Mouse (Mus musculus) cortical plate, adult 2 months (tissue): ENCODE results near the gene Plxnb2. TPM values are rescaled to one million over a fixed set of nuclear protein-coding genes. Genes with fewer than 3 reads are reported as not detected.

Experiments
- H3K27ac ChIP-seq: fragments of 200-500 bp; 2 replicates; pipeline ENCODE4 v1.5.1; 2012; ENCODE audit warnings: low read length, control low read depth, inconsistent platforms; ENCODE audit not compliant: insufficient read depth
- H3K4me1 ChIP-seq: fragments of 200-500 bp; 2 replicates; pipeline ENCODE4 v1.6.1; 2011; ENCODE audit warnings: low read length; ENCODE audit not compliant: control insufficient read depth, insufficient read depth
- H3K4me3 ChIP-seq: fragments of 200-500 bp; 2 replicates; pipeline ENCODE4 v1.5.1; 2011; ENCODE audit warnings: mild to moderate bottlenecking, low read length, control low read depth; ENCODE audit not compliant: insufficient read depth
- CTCF ChIP-seq: fragments of 200-500 bp; IDR thresholded peaks from 2 replicates; pipeline ENCODE4 v1.5.1; 2011; ENCODE audit warnings: mild to moderate bottlenecking, control low read depth, low read length; ENCODE audit not compliant: insufficient read depth; ENCODE audit errors: extremely low read depth
- POLR2A ChIP-seq: fragments of 200-500 bp; IDR thresholded peaks from 2 replicates; pipeline ENCODE4 v1.6.1; 2011; ENCODE audit warnings: mild to moderate bottlenecking, low read length, control low read depth; ENCODE audit not compliant: insufficient read depth; ENCODE audit errors: extremely low read depth
- polyA plus RNA-seq: library from polyadenylated mRNA; depleted of rRNA; stranded (reverse); fragments of >200 nt; gene quantifications from 2 replicates; pipeline ENCODE4 v1.2.3, GENCODE M21; 2012

Gene Plxnb2
- polyA plus RNA-seq, 1 experiment: 52.9 TPM

DNA sequence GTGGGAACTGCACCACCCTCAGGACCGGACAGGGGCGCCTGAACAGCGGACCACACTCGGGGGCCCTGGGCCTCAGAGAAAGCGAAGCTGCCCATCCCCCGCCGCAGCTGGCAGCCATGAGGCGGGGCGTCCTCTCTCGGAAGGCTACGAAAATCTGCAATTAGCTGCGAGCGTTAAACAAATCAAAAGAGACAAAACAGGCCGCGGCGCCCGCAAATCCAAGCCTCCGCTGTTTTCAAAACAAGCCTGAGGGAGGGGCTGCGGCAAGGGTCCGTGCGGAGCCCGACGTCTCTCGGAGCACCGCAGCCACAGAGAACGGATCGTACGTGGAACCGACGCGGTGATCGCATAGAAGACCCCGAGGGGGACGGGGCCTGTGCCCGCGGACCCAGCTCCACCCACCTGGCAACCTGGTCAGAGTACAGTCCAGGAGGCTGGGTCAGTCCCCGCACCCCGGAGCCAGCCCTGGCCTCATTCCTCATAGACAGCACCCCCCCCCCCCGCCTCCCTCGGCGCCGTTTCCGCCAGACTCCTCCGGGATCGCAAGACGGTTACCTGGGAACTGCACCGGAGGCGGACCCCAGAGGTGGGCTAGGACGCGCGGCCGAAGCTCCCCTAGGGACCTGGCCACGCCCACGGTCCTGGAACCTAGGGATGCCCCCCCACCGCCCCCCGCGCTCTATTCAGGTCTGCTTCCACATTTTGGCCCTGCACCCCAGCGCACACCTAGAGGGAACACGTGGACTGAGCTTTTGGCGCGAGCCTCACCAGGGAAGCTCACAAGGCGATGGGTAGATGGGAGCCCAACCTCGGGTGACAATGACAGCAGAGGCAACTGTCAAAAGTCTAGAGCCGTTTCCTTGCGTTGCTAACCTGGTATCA lies 7.3 kb downstream of the Plxnb2 start:
- no peak for TF ChIP-seq CTCF
- TF ChIP-seq POLR2A: no peak
- peak overlapping the region; percentile 79 for H3K27ac ChIP-seq
- peaks cover 11% of the 10 kb centered on the region for H3K4me1 ChIP-seq
- peak overlapping the region; percentile 33 for H3K4me3 ChIP-seq

DNA sequence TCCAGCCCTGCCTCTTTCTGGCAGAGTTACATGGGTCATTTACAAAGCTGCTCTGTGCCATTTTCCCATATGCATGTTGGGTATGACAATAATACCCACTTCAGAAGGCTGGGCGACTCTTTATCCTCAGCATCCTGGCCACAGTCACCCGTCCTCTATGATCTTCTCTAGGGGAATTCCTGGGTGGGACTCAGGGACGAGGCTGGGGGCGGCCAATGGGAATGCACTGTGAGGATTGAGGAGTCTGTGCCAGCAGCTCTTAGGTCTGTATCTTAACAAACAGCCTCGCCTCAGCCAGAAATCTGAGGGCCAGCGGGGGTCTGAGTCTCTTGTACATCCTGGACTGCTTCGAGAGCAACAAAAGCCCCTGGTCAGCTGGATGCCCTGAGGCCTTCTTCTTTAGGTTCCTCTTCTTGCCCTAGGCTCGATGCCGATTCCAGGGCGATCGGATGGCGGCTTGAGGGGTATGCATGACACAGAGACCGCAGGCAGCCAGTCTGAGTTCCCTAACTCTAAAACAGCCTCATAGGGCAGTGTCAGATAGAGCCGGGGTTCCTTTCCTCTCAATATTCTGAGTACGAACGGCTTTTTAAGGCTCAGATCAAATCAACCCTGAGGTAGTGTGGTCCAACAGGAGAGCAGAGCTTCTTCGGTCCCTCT lies 8.2 kb downstream of the Plxnb2 start:
- H3K4me1 ChIP-seq: peaks cover 9% of the 10 kb centered on the region
- peak overlapping the region; percentile 79; the same call in 1 of the 2 replicates for H3K27ac ChIP-seq
- peak overlapping the region; percentile 33 for H3K4me3 ChIP-seq
- no peak for TF ChIP-seq CTCF
- TF ChIP-seq POLR2A: no peak

DNA sequence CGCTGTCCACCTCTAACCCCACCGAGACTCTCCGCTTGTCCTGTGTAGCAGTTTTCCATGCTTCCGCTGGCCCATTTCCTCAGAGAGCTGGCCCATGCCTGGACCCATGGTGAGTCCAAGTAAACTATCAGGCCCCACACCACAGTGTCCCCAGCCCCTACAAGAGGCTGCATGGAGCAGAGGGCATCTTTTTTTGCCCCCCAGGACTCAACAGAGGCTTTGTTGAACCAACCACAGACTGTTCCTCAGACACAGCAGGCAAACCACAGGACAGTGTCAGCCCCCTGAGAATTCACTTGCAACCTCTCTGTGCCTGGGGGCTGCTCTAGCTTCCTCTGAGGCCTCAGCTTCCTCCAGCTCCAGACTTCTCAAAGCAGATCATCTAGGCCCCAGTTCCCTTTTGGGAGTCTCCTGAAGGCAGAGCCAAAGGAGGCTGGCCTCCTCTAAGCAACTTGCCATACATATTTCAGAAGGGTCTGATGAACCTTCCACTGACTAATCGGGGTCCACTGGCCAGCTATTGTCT lies 9.0 kb downstream of the Plxnb2 start:
- peaks cover 9% of the 10 kb centered on the region for H3K4me1 ChIP-seq
- H3K4me3 ChIP-seq: no peak overlapping the region
- H3K27ac ChIP-seq: no peak overlapping the region
- TF ChIP-seq CTCF (no peak), POLR2A (no peak)

DNA sequence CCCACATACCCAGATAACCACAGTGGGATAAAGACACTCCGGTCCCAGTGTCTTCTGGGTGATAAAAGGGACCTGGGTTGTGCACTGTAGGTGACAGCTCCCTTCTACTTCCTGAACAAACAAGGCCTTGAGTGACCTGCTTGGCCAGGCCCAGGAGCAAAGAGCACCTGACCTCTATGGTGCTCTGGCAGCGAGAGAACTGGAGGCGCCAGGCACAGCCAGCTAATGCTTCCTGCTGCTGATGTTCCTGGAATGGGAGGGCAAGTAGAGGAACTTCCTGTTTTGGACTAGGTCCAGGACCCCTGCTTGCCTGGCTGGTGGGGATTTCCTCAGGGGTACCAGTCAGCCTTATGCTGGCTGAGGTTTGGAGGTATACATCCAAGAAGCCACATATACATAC lies 10.5 kb downstream of the Plxnb2 start:
- peaks cover 9% of the 10 kb centered on the region for H3K4me1 ChIP-seq
- H3K4me3 ChIP-seq: no peak overlapping the region
- no peak for TF ChIP-seq CTCF
- no peak for TF ChIP-seq POLR2A
- peak overlapping the region; percentile 38 for H3K27ac ChIP-seq

DNA sequence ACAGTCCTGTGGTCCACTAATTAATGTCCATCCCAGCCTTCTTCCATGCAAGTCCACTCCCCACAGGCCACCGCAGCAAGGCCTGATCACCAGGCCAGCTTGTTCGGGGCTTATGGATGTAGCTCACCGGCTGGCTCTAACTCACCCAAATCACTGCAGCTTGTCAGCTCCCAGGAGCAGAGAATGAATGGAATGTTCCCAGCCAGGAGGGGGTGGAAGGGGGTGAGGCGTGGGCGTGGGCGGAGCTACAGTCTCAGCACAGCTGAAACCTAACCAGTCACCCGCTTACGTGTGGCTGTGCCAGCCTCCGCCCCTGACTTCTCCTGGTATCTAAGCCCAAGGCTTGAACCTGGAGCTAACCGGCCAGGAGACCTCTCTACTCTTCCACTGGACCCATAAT lies 11.2 kb downstream of the Plxnb2 start:
- H3K4me3 ChIP-seq: 0 out of 2 replicates have a peak overlapping the region, but pooled peaks have one; percentile 3
- H3K27ac ChIP-seq: 0 out of 2 replicates have a peak overlapping the region, but pooled peaks have one; percentile 2
- TF ChIP-seq CTCF (no peak), POLR2A (peak; percentile 27; the same call in 1 of the 2 replicates)
- peaks cover 9% of the 10 kb centered on the region for H3K4me1 ChIP-seq

DNA sequence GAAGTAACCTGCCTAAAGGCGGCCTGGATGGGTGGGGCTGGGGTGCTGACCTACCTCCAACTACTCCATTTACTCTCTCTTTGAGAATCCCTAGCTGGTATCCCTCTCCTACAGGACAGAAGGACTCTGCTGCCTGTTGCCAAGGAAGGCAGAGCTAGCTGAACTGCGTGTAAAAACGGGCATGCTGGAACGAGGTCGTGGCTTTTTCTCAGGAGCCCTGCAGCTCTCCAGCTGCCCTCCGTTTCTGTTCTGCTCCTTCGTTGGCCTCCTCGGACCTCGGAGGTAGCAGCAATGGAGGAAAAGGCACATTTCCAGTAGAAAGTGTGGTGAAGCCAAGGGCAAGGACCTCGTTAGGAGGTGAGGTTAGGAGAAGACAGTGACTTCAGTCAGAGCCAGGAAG lies 11.7 kb downstream of the Plxnb2 start:
- TF ChIP-seq CTCF (no peak), POLR2A (no peak)
- Histone ChIP-seq H3K27ac (peak overlapping the region; percentile 2; the same call in 1 of the 2 replicates), H3K4me1 (peaks cover 9% of the 10 kb centered on the region), H3K4me3 (0 out of 2 replicates have a peak overlapping the region, but pooled peaks have one; percentile 3)

DNA sequence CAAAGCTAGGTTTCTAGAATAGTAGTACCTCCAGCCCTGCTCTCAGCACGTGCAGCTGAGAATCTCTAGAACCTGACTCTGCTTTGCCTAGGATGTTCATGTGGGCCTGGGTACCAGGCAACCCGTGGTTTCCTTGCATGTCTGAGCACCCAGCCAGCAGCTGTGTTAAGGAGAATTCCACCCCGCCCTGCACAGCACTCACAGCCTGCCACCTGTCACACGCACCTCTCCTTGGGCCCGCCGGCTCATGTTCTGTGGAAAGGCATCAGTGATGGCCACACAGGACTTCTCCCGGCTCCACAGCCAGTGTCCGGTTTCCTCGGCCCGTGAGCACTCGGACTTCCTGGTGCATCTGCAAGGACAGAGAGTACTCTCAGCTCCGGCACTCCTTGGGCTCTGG lies 15.1 kb downstream of the Plxnb2 start:
- no peak for TF ChIP-seq POLR2A
- TF ChIP-seq CTCF: no peak
- Histone ChIP-seq H3K4me1 (peaks cover 7% of the 10 kb centered on the region), H3K27ac (no peak overlapping the region), H3K4me3 (no peak overlapping the region)

DNA sequence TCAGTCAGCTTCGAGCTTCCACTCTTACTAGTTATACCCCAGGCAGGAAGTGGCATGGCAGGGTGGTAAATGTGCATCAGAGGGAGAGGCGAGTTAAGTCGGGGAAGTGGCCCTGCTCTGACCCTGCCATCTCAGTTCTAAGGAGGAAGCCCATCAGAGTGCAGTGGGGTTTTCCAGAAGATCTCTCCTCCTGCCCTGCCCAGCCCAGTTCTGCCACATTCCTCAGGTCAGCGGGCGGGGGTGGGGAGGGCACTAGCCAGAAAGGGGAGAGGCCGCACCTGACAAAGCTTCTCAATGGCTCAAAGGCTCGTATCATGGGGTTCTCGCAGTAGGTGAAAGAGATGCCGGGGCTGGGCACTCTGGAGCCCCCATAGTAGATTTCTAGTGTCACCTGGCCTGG lies 19.2 kb downstream of the Plxnb2 start:
- no peak overlapping the region for H3K27ac ChIP-seq
- TF ChIP-seq POLR2A (no peak), CTCF (no peak)
- H3K4me3 ChIP-seq: no peak overlapping the region
- H3K4me1 ChIP-seq: no peaks in the 10 kb centered on the region

DNA sequence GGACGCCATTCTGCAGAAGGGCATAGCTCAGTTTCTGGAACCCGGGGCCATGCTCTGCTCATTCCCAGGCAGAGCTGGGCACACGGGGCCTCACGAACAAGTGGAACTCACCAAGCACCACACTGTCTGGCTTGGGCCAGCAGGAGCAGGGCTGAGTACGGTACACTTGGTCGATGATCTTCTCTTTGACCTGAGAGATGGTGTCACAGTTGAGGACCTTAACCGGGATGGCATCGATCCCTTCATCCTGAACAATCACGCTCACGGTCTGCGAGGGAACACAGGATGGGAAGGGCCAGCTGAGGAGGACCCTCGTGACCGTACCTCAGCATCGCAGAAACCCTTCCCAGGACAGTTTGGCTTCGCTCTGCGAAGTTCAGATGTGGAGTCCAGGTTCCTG lies 22.1 kb downstream of the Plxnb2 start:
- no peaks in the 10 kb centered on the region for H3K4me1 ChIP-seq
- H3K27ac ChIP-seq: no peak overlapping the region
- no peak overlapping the region for H3K4me3 ChIP-seq
- no peak for TF ChIP-seq POLR2A
- no peak for TF ChIP-seq CTCF
